Mouse (Mus musculus) lung, postnatal 4 days (tissue): ENCODE data around the gene Kcnk7.
A peak's percentile ranks its signal among the peaks of the same experiment; 100 is the strongest.

Source experiments
- DNase-seq, 2 experiments: peaks; one replicate each; pipeline ENCODE4 v3.0.0; 2021

Gene Kcnk7

GRCm38 (mm10) chr19:5690343-5690735 lies 13.8 kb upstream of the Kcnk7 start:
- DNase-seq: no peak

- DNase-seq: peak in 1 of 2 experiments; percentile 26
These were observed 12.6 kb upstream of the Kcnk7 start for GRCm38 (mm10) chr19:5691601-5692000.

GRCm38 (mm10) chr19:5692086-5692912 lies 11.9 kb upstream of the Kcnk7 start:
- DNase-seq: peak; percentile 78 to 90

- peak in 1 of 2 experiments; percentile 32 for DNase-seq
These were observed 11.2 kb upstream of the Kcnk7 start for GRCm38 (mm10) chr19:5692913-5693396.

- DNase-seq: no peak
These were observed 10.4 kb upstream of the Kcnk7 start for GRCm38 (mm10) chr19:5693801-5694200.

- no peak for DNase-seq
These were observed 8.2 kb upstream of the Kcnk7 start for GRCm38 (mm10) chr19:5695849-5696462.

GRCm38 (mm10) chr19:5704801-5705571 lies 819 bp downstream of the Kcnk7 start:
- peak; percentile 65 to 75 for DNase-seq

- no peak for DNase-seq
These were observed 5.9 kb downstream of the Kcnk7 start for GRCm38 (mm10) chr19:5710068-5710467.

- DNase-seq: peak in 1 of 2 experiments; percentile 21
These were observed 6.4 kb downstream of the Kcnk7 start for GRCm38 (mm10) chr19:5710581-5710980.

GRCm38 (mm10) chr19:5711218-5711617 lies 7.1 kb downstream of the Kcnk7 start:
- DNase-seq: peak; percentile 67 to 82

GRCm38 (mm10) chr19:5711907-5712460 lies 7.8 kb downstream of the Kcnk7 start:
- DNase-seq: peak; percentile 40 to 44

- DNase-seq: no peak
These were observed 9.1 kb downstream of the Kcnk7 start for GRCm38 (mm10) chr19:5713255-5713654.

GRCm38 (mm10) chr19:5713730-5714129 lies 9.6 kb downstream of the Kcnk7 start:
- peak; percentile 83 to 88 for DNase-seq

- peak; percentile 78 to 86 for DNase-seq
These were observed 11.9 kb downstream of the Kcnk7 start for GRCm38 (mm10) chr19:5715793-5716688.

GRCm38 (mm10) chr19:5716955-5717354 lies 12.8 kb downstream of the Kcnk7 start:
- no peak for DNase-seq

GRCm38 (mm10) chr19:5721233-5721632 lies 17.1 kb downstream of the Kcnk7 start:
- no peak for DNase-seq

- no peak for DNase-seq
These were observed 18.8 kb downstream of the Kcnk7 start for GRCm38 (mm10) chr19:5722848-5723425.

- no peak for DNase-seq
These were observed 19.9 kb downstream of the Kcnk7 start for GRCm38 (mm10) chr19:5723934-5724548.

GRCm38 (mm10) chr19:5724549-5724941 lies 20.4 kb downstream of the Kcnk7 start:
- DNase-seq: peak; percentile 85 to 87

GRCm38 (mm10) chr19:5725029-5725707 lies 21.0 kb downstream of the Kcnk7 start:
- peak; percentile 49 to 63 for DNase-seq
